Mouse (Mus musculus) neural tube, embryonic 10.5 days (tissue): ENCODE measurements around the gene Micu2.
"Not testable (repeated sequence)": the region's sequence is repeated elsewhere in the genome, so short reads cannot be mapped to it uniquely, and the experiment has no call there.

Experiments
- DNase-seq: peaks from one replicate; pipeline ENCODE4 v3.0.0-alpha.2; 2017; ENCODE audit warnings: low spot score; ENCODE audit errors: extremely low spot score

Micu2 gene

DNA sequence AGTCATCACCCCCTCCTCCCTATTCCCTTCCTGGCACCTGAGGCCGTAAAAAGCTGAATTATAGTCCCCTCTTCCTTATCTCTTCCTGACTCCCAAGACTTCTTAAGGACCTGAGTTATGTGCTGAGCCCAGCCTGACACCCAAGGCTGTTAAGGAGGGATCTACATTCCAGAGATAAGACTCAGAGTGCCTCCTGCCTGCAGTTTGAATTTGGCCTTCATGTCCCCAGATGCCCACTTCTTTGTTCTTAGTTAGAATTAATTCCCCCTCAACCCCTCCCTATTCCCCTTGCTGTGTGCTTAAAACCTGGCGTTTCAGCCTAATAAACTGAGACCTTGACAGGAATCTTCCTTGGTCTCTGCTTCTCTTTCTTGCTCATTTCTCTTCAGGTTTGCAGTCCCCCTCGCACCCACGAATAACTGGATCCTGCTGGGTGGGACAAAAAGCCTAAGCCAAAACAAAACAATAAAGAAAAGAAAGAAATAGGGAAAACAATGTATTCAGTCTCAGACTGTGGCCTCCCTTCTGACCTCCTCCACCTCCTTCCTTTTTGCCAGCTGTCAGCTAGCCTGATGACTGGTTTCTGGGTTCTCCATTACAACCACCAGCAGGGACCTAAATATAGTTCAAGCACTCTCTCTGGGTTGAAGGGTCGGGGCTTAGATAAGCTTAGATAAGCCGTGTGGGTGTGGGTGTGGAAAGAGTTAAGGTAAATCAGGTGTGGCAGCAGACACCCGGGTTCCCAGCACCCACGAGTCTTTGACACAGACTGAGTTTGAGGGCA lies 102.8 kb downstream of the Micu2 start:
- DNase-seq, result not testable (repeated sequence)

DNA sequence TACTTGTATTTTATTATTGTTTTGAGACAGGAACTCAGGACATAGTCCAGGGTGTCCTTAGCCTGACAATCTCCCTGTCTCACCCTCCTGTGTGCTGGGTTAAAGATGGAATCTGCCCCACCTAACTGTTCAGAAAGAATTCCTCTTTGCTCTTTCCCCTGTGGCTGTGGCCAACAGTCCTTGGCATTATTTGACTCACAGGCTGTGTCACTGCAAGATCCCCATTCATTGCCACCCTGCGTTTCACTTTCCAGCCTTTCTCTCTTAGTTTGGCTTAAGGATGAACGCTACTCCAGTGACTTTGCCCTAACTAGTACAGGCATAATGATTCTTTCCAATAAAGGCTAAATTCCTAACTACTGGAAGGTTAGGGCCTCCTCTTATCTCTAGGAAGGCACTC lies 104.7 kb downstream of the Micu2 start:
- DNase-seq, result no peak

DNA sequence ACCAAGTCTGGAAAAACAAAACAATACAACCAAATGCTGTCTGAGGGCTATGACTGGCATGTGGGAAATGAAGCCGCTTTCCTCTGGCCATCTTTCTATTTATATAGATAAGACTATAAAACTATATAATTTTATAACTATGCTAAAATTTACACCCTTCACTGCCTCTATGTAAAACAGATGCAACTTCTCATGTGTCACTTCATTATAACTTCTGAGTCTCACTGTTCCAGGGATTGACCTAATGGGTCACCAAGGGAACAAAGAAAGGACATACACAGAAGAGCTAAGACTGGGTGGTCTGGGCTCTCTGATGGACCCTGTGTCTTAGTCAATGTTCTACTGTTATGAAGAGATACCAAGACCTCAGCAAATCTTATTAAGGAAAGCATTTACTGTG lies 106.1 kb downstream of the Micu2 start:
- no peak for DNase-seq

DNA sequence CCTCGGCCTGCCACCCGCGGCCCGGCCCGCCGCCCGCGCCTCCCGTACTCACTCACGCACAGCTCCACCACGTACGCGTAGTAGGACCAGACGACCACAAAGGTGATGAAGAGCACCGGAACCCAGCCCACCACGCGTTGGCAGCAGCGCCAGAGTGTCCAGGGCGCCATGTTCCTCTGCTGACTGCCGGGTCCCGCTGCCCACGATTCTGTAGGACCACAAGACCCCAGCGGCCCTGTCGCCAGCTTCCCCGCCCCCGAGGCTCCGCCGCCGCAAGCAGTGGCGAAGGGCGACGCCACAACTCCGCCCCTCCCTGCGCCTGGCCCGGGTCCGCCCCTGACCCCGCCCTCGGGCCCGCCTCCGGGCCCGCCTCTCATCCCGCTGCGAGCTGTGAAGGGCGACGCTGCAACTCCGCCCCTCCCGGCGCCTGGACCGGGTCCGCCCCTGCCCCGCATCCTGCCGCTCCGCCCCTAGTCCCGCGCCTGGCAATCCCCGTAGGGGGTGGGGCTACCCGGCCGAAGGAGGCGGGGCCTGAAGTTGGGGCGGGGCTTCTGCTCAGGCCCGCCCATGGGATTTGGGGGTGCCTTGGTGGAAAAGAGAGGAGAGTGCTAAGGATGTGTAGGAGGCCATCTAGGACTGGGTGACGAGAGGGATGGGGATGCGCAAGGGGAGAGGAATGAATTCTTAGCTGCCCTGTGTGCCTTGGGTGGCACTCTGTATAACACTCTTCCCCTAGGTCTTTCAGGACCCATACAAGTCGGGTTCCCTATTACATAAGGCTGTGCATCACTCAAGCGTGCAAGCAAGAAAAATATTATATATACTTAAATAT lies 108.8 kb downstream of the Micu2 start, which contains the start of gene Zdhhc20:
Gene Zdhhc20 (minus strand): TSS at position 266 of the 832 bp plus-strand sequence.
- DNase-seq, result peak; percentile 98

DNA sequence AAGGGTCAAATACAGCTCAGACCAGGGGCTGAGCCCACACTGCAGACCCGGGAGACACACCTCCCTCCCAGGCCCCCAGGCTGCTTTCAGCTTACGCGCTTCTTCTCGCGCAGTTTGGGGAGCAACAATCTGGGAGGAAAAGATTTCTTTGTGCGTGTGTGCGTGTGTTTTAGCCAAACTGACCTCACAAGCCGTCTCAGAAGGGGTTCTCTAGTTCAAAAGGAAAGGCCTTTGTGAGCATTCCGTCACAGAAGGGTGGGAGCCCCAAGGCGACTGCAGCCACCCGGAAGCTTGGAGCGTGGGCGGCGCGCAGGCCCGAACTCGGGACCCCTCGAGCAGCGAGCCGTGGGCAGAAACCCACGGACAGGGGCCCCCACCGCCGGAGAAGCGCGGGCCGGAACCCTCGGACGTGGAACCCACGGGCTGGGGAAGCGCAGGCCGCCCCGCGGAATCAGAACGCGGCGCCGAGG lies 109.5 kb downstream of the Micu2 start:
- DNase-seq, result no peak

DNA sequence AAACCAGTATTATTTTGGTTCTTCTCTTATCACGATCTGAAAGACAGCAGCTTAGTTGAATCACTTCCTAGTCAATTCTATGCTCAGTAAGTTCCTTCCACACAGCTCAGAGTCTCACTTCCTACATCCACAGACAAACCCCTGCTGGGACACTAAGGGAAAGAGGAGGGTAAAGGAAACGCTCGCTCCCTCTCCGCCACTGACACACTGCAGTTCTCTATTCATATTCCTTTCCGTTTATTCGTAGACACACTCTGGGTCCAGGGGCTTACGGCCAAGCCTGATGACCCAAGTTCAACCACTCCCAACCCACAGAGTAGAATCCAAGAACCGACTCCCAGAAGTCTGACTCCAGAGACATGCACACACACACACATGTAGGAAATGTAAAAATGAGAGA lies 111.9 kb downstream of the Micu2 start:
- no peak for DNase-seq

DNA sequence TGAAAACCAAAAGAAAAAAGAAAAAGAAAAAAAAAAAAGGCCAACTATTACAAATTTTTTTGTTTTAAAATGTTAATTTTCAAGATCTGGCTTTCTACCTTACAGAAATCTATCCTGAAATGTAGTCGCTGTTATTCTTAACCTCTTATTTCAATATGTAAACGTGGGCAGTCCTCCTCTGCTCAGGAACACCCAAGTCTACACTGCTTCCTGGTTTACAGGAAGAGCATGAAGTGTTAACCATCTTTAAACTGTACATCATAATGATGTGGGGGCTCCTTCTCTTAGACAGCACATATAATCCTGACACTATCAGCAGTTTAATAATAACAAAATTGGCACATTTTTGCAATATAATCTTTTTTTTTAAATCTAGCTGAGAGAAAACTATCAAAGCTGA lies 113.0 kb downstream of the Micu2 start:
- DNase-seq, result no peak

DNA sequence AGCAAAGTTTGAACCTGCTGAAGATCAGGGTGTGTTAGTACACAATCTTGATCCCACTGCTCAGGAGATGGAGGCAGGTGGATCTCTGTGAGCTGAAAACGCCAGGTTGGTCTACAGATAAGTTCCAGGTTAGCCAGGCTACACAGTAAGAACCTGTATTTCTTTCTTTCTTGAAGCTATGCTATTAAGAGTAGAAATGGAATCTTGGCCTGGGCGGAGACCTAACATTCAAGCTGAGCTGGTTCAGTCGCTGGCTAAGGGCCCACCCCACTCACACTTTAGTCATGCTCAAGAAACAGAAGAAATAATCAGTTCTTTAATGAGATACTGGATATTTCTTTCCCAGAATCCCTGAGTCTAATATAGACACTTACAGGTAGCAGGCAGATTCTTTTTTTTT lies 115.7 kb downstream of the Micu2 start:
- DNase-seq, result no peak

DNA sequence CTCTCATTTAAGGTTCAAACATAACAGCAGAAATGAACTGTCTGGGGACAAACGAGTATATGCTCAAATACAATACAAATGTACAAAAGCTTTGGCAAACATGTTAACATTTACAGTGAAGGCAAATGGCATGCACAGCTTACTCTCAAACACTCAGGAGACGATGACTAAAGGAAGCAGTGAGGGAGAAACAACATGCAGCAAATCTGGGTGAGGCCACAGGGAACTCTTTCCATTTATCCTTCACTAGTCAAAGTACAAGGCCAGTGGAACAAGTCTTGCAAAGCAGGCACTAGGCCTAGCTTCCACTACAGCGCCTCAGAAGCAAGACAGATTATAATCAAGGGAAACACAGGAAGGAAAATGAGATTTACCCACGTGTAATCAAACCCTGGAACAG lies 116.3 kb downstream of the Micu2 start:
- DNase-seq, result no peak

DNA sequence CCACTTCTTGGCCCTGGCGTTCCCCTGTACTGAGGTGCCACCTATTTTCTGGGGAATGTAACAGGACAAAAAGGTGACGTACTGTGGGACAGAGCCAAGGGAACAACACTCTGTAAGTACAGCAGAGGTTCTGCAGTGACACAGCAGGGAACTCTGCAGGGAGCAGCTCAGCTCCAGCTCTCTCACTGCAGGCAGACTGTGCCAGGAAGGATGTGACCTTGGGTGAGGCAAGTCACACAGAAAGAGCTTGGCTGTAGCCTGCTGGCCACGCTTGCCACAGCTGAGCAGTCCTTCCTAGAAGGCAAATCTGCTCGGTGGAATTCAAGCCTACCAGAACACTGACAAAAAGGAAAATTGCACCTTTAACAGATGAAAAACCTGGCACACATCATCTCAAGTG lies 117.3 kb downstream of the Micu2 start:
- no peak for DNase-seq

DNA sequence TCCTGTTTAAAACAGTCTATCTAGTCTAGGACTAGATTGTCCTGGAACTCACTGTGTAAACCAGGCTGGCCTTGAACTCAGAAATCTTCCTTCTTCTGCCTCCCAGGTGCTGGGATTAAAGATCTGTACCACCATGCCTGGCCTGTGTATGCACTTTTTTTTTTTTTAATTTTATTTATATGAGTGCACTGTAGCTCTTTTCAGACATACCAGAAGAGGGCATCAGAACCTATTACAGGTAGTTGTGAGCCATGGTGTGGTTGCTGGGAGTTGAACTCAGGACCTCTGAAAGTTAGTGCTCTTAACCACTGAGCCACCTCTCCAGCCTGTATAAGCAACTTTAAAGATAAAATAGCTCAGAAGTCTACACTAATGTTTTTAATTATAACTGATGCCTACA lies 118.0 kb downstream of the Micu2 start:
- no peak for DNase-seq

DNA sequence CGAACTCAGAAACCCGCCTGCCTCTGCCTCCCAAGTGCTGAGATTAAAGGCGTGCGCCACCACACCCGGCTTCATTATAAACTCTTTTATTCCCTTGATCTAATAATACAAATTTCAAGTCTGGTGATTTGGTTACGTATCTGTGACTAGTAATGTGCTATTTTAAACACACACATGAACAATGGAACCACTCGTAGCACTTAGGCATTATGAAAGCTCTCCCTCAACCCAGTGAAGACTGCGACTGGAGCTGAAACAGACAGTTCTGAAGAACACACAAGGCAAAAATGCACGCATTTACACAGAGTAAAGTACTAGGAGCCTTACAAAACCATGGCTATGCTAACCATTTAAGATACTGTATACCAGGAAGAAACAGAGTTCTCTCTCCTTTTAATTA lies 121.1 kb downstream of the Micu2 start:
- no peak for DNase-seq

DNA sequence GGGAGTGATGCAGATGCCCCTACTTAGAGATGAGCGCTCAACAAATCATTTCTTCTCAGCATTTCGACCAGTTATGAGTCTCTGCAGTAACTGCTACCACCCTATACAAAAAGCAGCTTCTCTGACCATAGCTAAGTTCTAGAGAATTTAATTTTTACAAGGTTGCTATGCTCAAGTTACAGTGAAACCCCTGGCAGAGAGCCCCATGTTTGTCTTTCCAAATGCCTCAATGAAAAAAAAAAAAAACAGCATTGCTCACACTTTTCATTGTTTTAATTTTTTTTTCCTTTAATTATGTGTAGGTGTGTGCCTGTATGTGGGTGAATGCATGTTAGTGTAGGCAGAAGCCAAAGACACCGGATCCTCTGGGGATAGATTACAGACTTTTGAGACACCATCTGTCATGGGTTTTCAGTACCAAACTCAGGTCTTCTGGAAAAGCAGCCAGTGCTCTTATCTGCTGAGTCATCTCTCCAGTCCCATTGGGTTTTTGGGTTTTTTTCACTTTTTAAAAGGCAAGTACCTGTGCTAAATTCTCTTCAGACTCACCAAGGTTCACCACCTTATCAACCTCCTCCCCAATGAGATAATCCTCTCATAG lies 132.3 kb downstream of the Micu2 start:
- no peak for DNase-seq
